Mouse (Mus musculus): ENCODE measurements around the gene Them7.

The Them7 gene

DNA sequence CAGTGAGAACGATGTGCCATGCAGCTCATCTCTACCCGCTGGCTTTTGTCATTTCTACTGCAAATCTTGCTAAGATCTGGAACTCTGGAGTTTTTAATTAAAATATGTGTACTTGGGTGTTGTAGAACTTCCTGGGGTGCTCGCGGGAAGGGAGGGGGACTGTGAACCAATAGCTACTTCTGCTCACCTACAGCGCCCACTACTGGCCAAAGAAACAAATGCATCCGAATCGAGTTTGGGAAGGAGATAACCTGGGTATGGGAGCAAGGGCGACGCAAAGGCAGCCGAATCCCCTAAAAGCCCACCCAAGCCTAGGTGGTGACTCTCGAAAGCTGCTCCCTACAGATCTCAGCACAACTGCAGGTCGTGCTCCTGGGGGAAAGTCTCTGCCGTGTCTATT is 87.3 kb downstream of the Them7 start:
- no peak for DNase-seq (ENCODE audit: low read depth, low spot score)

DNA sequence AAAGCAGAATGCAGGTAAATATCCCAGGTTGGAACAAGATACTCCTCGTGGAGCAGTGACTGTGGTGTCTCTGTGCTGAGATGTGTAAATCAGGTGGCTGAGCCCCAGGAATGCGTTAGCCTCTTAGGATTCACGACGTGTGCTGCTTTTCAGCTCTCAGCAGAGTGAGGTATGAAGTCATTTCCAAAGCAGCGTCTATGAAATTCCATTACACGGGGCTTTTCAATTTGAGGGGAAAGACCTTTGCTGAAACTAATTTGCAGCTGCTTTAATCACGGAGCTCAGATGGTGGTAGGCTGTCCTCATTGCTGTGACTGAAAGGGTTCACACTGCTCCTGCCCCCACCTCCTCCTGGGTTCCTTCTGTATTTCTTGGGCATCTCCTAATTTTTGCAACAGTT is 87.9 kb downstream of the Them7 start:
- no peak for DNase-seq (ENCODE audit: low read depth, low spot score)

DNA sequence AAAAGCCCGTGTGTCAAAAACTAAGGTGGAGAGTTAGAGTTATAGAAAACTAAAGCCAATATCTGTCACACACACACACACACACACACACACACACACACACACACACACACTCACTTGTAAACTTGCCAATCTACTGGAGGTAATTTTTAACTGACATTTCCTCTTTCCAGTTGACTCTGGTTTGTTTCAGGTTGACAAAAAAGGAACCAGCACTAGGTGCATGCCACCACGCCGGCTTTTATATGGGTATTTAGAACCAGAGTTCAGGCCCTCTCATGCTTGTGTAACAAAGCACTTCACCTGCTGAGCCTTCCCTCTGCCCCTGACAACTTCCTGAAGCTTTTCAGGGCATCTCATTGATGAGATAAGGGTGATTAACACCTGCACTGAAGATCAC is 89.0 kb downstream of the Them7 start:
- DNase-seq (ENCODE audit: low read depth, low spot score) = no peak

DNA sequence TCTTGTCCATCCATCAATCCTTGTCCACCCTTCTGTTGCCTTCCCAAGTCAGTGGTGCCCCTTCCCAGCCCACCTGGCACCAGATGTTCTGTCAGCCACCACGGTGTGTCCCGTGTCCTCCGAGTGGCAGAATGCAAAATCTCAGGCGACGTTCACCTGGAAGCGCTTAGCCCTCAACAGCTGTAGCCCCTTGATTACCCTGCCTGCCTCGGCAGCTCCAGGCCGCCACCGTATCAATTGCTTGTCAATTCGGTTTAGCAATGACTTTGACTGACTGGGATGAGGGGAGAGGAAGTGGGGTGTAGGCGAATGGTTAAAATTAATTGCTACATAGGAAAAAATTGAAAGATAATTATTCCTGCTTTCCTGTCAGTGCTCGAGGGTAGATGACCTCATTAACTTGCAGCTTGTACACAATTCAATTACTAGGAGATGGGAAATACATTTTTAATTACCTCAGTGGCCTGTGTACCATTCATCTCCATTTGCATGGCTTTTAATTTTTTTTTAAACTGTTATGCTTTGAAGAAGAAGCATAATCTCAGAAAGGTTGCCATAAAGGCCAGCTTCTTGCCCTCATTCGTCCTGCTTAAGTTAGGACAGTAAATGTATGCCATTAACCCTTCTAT is 93.5 kb downstream of the Them7 start:
- no peak for DNase-seq (ENCODE audit: low read depth, low spot score)

DNA sequence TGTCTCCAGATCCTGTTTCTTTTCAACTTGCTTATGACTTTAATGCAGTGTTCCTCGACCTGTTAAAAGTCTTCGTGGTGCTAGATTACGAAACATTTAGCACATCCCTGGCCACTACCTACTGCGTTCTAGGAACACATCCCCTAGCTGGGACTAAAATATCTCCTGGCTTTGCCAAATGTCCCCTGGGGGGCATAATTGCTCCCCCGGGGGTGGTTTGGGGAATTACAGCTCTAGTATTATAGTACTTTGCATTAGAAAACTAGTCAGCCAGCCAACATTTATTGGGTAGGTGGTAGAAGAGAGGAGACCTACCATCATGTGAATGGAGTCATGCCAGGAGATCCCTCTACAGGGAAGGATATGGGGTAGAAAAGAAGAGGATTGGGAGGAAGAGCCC is 101.9 kb downstream of the Them7 start:
- no peak for DNase-seq (ENCODE audit: low read depth, low spot score)

DNA sequence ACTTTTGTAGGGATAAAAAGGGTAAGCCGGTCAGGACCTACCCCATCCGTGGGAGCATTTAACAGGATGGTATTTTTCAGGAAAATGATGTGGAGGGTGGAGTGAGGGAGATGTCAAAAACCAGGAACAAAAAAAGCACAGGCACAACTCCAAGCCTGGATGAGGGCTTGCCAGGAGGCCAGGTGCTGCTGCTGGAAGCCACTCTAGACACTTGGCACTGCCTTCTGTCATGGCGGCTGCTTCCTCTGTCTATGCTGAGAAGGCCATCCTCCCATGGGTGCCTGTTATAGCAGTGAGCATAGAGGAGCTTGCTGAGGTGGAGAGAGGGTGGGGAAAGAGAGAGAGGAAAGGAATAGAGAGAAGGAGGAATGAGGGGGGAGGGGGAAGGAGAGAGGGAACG is 105.9 kb downstream of the Them7 start:
- DNase-seq (ENCODE audit: low read depth, low spot score) = no peak

DNA sequence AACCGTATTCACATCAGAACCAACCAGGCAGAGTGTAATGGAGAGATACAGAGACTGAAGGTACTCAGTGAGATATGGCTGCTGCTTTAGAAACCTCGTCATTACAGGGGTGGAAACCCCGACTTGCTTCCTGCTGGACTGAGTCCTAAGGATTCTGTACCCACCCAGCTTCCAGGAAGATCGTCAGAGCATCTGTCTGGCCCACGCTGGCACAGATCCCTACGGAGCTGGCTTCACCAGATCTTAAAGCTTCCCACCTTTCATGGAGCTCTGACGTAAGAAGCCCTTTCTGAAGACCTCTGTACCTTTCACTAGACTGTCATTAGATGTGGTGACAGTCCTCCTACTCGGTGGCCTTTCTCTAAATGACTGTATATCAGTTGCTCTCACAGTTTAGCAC is 109.0 kb downstream of the Them7 start:
- no peak for DNase-seq (ENCODE audit: low read depth, low spot score)

DNA sequence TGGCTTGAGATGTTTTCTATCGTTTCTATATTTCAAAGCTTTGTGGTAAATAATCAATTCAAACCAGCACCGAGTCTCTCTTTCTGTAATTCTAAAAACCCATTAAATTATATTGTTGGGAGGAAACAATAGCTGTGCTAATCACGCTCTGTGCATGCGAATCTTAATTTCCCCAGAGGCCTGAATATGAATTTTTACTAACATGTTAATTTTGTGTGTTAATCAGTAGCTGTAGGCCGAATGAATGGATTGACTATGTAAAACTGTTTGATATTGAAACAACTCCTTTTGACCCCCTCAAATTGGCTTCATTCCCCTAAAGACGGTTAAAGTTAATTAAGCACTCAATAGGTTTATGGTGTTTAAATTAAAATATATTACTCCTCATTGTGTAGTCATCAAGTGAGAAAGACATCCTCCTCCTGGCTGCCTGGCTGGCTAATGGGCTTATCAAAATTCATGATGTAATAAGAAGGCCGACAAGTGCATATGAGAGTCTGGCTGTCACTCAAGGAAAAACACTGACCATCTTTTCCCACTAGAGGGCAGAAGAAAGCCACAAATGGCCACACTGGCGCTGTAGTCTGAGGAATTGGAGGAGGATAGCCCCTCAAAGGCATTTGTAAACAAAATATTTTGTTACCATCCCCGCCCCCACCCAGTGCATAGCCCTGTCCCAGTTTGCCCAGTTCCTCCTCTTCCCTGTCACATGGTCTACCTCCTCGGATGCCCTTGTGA is 110.0 kb downstream of the Them7 start:
- DNase-seq (ENCODE audit: low read depth, low spot score) = peak; percentile 45

DNA sequence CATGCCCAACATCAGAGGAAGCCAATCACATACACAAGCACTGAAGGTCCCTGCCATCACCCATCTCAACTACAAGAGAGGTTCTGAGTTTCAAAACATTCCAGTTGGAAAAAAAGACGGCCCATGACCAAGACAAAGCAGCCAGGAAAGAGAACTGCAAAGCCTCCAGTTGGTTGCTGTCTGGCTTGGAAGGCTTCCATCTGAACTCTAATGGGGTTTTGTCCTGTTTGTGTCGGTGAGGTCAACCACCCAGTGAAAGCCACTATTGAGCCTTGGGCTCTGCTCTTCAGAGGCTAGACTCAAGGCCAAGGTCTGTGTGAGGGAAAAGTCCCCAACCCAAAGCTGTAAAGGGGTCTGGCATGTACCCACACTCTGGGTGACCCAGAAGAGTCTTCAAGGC is 111.5 kb downstream of the Them7 start:
- DNase-seq (ENCODE audit: low read depth, low spot score) = no peak

DNA sequence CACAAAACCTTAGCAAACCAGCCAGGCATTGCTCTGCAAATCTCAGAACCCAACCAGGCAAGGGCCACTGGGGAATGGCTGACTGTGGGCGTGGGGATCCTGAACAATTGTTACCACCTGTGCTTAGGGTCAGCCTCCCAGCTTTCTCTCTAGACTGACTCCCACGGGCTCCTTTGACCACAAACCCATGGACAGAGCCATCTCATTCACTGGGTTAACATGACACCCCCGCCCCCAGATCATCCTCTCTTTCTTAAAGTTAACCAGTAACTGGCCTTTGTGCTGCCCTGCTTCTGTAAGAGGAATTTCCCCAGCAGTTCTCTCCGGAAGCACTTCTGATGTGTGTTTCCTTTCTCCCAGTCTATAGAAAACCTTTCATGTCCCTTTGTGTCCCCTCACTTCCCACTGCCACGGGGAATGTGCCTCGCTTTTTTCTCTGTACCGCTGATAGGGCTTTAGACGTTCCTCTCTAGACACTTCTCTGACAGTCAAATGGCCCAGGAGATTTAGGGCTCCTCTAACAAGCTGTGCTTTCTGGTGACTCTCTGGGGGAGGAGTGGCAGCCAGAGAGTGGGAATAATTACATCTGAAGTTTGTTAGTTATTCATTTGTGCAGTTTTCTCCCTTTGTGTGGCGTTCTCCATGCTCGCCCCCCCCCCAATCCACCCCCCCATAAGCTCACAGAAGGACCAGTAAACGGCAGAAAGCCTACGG is 112.4 kb downstream of the Them7 start:
- no peak for DNase-seq (ENCODE audit: low read depth, low spot score)

DNA sequence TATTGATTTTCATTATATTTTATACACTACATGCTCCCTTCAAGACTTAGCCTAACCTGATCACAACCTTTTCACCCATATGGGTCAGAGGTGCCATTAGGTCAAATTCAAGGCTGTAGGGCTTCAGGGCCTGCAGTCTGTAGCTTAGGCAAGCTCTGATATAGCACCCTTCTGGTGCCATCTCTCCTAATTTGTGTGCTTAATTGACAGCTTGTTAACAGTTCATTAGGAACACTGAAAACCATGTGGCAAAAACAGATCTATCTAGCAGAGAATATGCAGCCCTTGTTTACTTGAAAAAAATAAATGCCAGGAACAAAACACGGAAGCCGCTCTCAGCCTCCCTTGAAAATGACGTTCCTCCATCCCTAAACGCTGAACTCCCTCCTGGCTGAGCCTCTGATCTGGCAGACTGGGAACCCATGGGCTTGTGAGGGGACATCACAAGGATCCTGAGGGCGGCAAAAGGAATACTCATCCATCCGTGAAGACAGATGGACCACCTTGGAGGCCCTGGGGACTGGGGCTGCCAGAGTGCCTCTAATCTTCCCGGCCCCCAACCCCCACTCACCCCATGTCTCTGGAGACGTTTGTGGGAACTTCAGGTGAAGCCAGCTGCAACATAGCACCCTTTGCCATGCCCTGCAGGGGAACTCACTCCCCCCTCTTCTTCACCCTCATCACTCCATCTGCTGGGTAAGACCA is 113.2 kb downstream of the Them7 start:
- DNase-seq (ENCODE audit: low read depth, low spot score) = no peak

DNA sequence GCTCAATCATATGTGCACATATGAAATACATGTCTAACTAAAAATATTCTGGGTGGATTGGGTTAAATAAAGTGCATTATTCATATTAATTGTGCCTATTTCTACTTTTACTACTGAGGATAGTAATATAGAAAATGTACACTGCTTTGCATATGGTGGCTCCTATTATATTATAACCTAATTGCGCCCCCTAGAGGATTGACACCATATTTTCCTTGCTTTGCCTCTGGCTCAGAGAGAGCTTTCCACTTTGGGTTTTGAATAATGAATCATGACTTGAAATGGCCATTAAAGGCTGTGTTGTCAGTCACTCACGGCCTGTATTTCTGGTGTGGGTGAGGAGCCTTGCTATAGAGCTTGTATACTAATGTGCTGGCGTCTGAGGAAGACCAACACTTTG is 115.9 kb downstream of the Them7 start:
- DNase-seq (ENCODE audit: low read depth, low spot score) = no peak

DNA sequence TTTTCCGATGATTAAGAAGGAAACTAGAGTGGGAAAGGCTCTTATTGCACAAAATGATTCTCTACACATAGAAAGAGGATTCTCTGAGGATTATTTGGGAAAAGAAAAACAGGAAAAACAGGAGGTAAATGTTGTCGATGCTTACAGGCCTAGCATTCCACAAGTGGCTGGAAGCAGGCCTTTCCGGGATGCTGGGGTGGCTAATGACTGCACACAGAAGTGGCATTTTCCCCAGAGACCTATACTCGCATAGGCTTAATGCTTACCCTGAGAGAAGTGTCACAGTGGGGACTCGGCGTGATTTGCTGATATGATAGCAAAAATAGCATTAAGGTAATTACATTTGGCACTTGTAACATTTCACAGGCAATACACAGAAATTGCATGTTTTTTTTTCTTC is 124.8 kb downstream of the Them7 start:
- no peak for DNase-seq (ENCODE audit: low read depth, low spot score)

DNA sequence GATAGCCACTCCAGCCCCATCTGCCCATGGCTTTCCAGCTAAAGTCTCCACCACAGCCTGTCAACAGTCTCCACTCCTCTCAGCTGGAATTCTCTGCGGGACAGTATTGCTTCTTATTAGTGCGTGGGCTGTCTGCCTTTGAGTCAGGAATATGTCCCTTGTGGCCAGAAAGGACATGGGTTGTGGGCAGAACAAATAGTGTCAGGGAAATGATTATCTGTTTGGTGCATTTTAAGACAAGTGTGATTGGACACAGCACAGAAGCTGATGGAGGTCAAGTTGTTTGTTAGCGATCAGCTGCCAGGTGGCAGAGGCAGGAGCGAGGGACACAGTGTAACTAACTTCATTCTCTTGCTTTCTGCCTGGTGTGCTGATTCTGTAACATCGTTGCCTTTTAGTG is 132.7 kb downstream of the Them7 start:
- DNase-seq (ENCODE audit: low read depth, low spot score) = no peak

DNA sequence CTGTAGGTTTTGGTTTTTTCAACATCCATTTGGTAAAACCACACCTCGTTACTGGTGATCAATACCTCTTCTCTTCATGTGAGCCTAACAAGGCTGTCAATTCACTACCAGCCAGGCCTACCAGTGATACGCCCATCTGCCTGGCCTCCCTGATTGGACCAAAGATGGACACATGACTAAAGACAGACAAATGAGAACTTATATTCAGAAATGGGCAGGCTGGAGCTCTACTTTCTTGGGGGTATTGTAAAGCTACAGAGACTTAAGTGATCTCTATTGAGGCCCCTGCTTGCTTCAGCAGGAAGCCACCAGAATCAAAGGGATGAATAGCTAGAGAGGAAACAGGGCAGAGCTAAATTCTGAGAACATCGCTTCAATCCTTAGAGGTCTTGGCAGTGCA is 133.9 kb downstream of the Them7 start:
- DNase-seq (ENCODE audit: low read depth, low spot score) = no peak

DNA sequence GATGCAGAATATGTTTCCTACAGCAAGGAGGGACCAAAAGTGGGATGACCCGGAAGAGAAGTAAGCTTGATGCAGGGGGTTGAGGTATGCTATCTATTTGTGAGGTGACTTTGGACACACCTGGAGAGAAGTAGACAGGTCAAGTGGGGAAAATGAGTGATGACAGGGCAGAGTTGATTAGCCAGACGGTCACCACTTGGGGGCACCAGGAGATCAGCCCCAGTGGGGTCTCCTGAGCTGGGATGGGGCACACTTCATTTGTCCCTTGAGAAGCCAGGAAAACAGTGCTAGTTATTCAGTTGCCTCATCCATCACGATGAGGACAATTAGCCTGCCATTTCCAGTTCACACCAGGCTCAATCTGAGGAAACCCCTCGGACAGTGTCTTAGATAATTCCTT is 143.5 kb downstream of the Them7 start:
- DNase-seq (ENCODE audit: low read depth, low spot score) = peak; percentile 13

DNA sequence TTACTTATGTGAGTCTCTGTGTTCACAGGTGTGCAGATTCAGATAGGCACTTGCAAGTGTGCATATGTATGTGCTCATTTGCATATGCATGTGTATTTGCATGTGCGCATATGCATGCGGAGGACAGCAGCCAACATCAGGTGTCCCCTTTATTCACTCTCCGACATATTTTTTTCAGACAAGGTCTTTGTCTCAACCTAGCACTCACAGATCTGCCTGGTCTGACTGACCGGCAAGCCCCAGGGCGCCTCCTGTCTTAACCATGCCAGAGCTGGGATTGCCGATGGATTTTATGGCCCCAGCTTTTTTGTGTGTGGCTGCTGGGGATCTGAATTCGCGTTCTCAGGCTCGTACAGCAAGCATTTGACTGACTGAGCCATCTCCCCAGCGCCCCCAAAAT is 146.1 kb downstream of the Them7 start:
- DNase-seq (ENCODE audit: low read depth, low spot score) = no peak

DNA sequence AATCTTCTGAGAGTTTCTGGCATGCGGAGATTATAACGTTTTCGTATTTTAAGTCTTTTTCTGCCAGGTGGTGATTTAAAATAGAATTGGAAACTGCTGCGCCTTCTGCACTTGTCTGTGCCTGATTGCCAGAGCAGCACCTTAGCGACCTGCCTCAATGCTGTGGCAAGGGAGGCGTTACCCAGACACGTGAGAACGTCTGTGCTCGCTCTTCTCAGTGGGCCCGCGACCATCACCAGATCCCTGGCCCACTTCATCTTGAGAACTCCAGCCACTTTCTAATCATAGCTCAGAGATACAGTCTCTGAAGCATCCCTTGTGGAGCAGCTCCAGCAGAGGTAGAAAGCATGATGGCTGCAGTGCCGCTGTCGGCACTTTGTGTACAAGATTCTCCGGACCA is 146.6 kb downstream of the Them7 start:
- DNase-seq (ENCODE audit: low read depth, low spot score) = no peak

DNA sequence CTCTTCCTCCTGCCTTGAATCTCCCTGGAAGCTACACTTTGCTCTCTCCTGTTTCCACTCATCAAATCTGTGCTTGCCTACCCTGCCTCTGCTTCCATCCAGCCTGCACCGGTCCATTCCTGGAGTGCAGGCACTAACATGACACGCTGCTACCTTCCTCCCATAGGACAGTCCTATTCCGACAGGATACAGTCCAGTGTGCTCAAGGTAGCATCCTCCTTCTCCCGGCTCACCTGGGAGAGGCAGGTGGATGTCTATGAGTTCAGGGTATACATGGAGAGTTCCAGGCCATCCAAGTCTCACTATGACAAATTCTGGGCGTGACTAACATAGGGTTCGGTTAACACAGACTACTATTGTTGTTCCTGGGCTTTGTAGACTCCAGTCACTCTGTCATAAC is 148.0 kb downstream of the Them7 start:
- no peak for DNase-seq (ENCODE audit: low read depth, low spot score)

DNA sequence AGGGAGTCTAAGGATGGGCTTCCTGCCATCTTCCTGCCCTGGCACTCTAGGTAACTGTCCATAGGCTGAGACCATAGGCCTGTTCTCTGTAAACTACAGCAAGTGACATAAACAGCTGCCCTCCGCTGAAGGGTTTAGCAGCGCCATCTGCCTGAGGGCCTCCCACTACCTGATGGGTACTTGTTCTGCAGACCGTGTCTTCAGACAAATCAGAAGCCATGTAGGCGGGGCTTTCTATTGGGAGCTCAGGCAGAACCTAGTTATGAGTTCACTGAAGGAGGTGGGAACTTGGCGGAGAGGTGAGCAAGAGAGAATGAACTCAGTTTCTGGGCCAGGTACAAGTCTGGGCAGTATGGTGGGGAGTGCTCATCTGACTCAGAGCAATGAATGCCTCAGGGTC is 148.6 kb downstream of the Them7 start:
- no peak for DNase-seq (ENCODE audit: low read depth, low spot score)

DNA sequence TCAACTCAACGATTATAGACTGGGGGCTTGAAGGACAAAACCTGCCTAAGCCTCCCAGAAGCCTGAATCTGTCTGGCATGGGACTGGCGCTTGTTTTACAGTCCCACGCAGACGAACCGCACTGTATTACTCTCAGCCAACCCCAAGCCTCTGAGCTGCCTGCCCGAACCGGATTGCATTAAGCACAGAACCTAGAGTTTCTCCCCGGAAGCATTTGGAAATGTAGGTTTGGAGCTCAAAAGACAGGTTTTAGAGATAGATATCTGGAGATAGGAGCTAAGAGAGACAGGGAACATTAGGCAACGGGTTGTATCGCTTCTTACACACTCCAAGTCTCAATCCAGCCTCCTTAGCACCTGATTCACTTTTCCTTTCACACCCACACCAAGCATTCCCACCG is 149.5 kb downstream of the Them7 start:
- DNase-seq (ENCODE audit: low read depth, low spot score) = no peak

DNA sequence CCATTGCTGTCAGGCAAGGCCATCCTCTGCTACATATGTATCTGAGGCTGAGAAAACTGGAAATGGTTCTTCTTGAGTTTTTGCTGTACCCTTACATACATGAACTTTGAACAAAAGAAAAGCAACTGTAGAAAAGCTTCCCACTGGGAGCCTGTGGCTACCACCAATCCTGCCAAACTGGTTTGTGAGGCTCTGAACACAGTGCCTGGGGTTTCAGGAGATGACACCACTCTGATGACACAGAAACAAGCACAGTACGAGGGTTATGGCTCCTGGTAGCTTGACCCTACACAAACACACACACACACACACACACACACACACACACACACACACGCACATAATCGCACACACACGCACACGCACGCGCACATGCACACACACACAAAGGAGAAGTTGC is 151.1 kb downstream of the Them7 start:
- no peak for DNase-seq (ENCODE audit: low read depth, low spot score)
